Mouse (Mus musculus) lung, postnatal 0 days (tissue): Measurements from ENCODE around the gene Antxr1.

Experiments used
- CTCF ChIP-seq: IDR thresholded peaks from 2 replicates; pipeline ENCODE4 v1.5.1; 2016; ENCODE audit warnings: antibody characterized with exemption, mild to moderate bottlenecking
- EP300 ChIP-seq: IDR thresholded peaks from 2 replicates; pipeline ENCODE4 v1.6.1; 2016; ENCODE audit warnings: antibody characterized with exemption, mild to moderate bottlenecking, control low read depth

- TF ChIP-seq CTCF: no peak
- TF ChIP-seq EP300: no peak
Measured at GRCm38 (mm10) chr6:87138479-87138878, 197.1 kb downstream of the Antxr1 start.
